Mouse (Mus musculus): ENCODE results near the gene Arfrp1. TPM values are rescaled to one million over a fixed set of nuclear protein-coding genes. Genes with fewer than 3 reads are reported as not detected.

The Arfrp1 gene
- 21.7 and 25.2 TPM in 2 replicates for polyA plus RNA-seq (2012)

- TF ChIP-seq GATA1 (IDR thresholded peaks at IDR 0.05; ENCODE audit: low read length) = no peak
Measured at GRCm38 (mm10) chr2:181364860-181365596, at the start of gene Arfrp1, which contains the start of gene Zgpat. Gene Arfrp1 (minus strand): TSS chr2:181365404. Gene Zgpat (plus strand): TSS chr2:181364928.

- TF ChIP-seq GATA1 (IDR thresholded peaks at IDR 0.05; ENCODE audit: low read length) = no peak
Measured at GRCm38 (mm10) chr2:181413141-181413540, 47.9 kb upstream of the Arfrp1 start.

- no peak for TF ChIP-seq GATA1 (IDR thresholded peaks at IDR 0.05; ENCODE audit: low read length)
Measured at GRCm38 (mm10) chr2:181410760-181411473, 45.7 kb upstream of the Arfrp1 start.

GRCm38 (mm10) chr2:181409643-181410042 lies 44.4 kb upstream of the Arfrp1 start:
- TF ChIP-seq GATA1 (IDR thresholded peaks at IDR 0.05; ENCODE audit: low read length) = no peak

GRCm38 (mm10) chr2:181403722-181404121 lies 38.5 kb upstream of the Arfrp1 start:
- TF ChIP-seq GATA1 (IDR thresholded peaks at IDR 0.05; ENCODE audit: low read length) = no peak

- no peak for TF ChIP-seq GATA1 (IDR thresholded peaks at IDR 0.05; ENCODE audit: low read length)
Measured at GRCm38 (mm10) chr2:181401497-181401896, 36.3 kb upstream of the Arfrp1 start.

- no peak for TF ChIP-seq GATA1 (IDR thresholded peaks at IDR 0.05; ENCODE audit: low read length)
Measured at GRCm38 (mm10) chr2:181397207-181397761, 32.1 kb upstream of the Arfrp1 start.

- no peak for TF ChIP-seq GATA1 (IDR thresholded peaks at IDR 0.05; ENCODE audit: low read length)
Measured at GRCm38 (mm10) chr2:181394086-181394485, 28.9 kb upstream of the Arfrp1 start.

- no peak for TF ChIP-seq GATA1 (IDR thresholded peaks at IDR 0.05; ENCODE audit: low read length)
Measured at GRCm38 (mm10) chr2:181392600-181393213, 27.5 kb upstream of the Arfrp1 start.

- TF ChIP-seq GATA1 (IDR thresholded peaks at IDR 0.05; ENCODE audit: low read length) = no peak
Measured at GRCm38 (mm10) chr2:181391541-181391940, 26.3 kb upstream of the Arfrp1 start.

- TF ChIP-seq GATA1 (IDR thresholded peaks at IDR 0.05; ENCODE audit: low read length) = no peak
Measured at GRCm38 (mm10) chr2:181391022-181391421, 25.8 kb upstream of the Arfrp1 start.

- TF ChIP-seq GATA1 (IDR thresholded peaks at IDR 0.05; ENCODE audit: low read length) = no peak
Measured at GRCm38 (mm10) chr2:181390136-181390870, 25.1 kb upstream of the Arfrp1 start.

GRCm38 (mm10) chr2:181386663-181387210 lies 21.5 kb upstream of the Arfrp1 start:
- no peak for TF ChIP-seq GATA1 (IDR thresholded peaks at IDR 0.05; ENCODE audit: low read length)

GRCm38 (mm10) chr2:181385885-181386284 lies 20.7 kb upstream of the Arfrp1 start:
- no peak for TF ChIP-seq GATA1 (IDR thresholded peaks at IDR 0.05; ENCODE audit: low read length)

GRCm38 (mm10) chr2:181384919-181385391 lies 19.8 kb upstream of the Arfrp1 start:
- TF ChIP-seq GATA1 (IDR thresholded peaks at IDR 0.05; ENCODE audit: low read length) = no peak
